Mouse (Mus musculus): Measurements from ENCODE around the gene Pkd1l1. TPM values are rescaled to one million over a fixed set of nuclear protein-coding genes. Genes with fewer than 3 reads are reported as not detected.

Gene Pkd1l1
- polyA plus RNA-seq, 2 experiments, result 0.04 to 0.11 TPM

- H3K27ac ChIP-seq (replicated peaks; ENCODE audit: low read depth, low read length), result no peak overlapping the region
- no peak overlapping the region for H3K4me3 ChIP-seq (replicated peaks; ENCODE audit: low read length)
- no peak for TF ChIP-seq POLR2A (IDR thresholded peaks at IDR 0.05; ENCODE audit: borderline replicate concordance, extremely low read depth, insufficient read depth, insufficient read length)
- H3K9me3 ChIP-seq (ENCODE audit: control insufficient read depth, low read length), result no peaks in the 10 kb centered on the region
- DNase-seq (ENCODE audit: low spot score) (no peak), ATAC-seq (ENCODE audit: low FRiP score, low read depth) (no peak)
- H3K4me2 ChIP-seq (replicated peaks; ENCODE audit: low read depth, low read length, severe bottlenecking), result no peak overlapping the region
- H3K36me3 ChIP-seq (ENCODE audit: control insufficient read depth, insufficient read depth, low read length), result no peaks in the 10 kb centered on the region
- no peaks in the 10 kb centered on the region for H3K4me1 ChIP-seq (ENCODE audit: control insufficient read depth, insufficient read depth, low read length)
- H3K9ac ChIP-seq (ENCODE audit: low read depth, low read length, severe bottlenecking), result no peak overlapping the region
- H3K27me3 ChIP-seq (ENCODE audit: control insufficient read depth, insufficient read depth, low read length), result no peaks in the 10 kb centered on the region
These were observed 125.0 kb downstream of the Pkd1l1 start for GRCm38 (mm10) chr11:8848049-8848448.

- Histone ChIP-seq H3K9me3 (ENCODE audit: control insufficient read depth, low read length) (no peaks in the 10 kb centered on the region), H3K4me2 (replicated peaks; ENCODE audit: low read depth, low read length, severe bottlenecking) (no peak overlapping the region), H3K27me3 (ENCODE audit: control insufficient read depth, insufficient read depth, low read length) (no peaks in the 10 kb centered on the region), H3K4me3 (replicated peaks; ENCODE audit: low read length) (no peak overlapping the region), H3K27ac (replicated peaks; ENCODE audit: low read depth, low read length) (no peak overlapping the region), H3K36me3 (ENCODE audit: control insufficient read depth, insufficient read depth, low read length) (no peaks in the 10 kb centered on the region), H3K9ac (ENCODE audit: low read depth, low read length, severe bottlenecking) (no peak overlapping the region), H3K4me1 (ENCODE audit: control insufficient read depth, insufficient read depth, low read length) (no peaks in the 10 kb centered on the region)
- no peak for TF ChIP-seq POLR2A (IDR thresholded peaks at IDR 0.05; ENCODE audit: borderline replicate concordance, extremely low read depth, insufficient read depth, insufficient read length)
- WGBS, result 94% methylated on average over 2 of the region's 2 CpGs
- no peak for ATAC-seq (ENCODE audit: low FRiP score, low read depth)
- DNase-seq (ENCODE audit: low spot score), result no peak
These were observed 125.4 kb downstream of the Pkd1l1 start for GRCm38 (mm10) chr11:8847627-8848026.

GRCm38 (mm10) chr11:8836176-8836575, 136.9 kb downstream of the Pkd1l1 start:
- Histone ChIP-seq H3K36me3 (ENCODE audit: control insufficient read depth, insufficient read depth, low read length) (no peaks in the 10 kb centered on the region), H3K4me1 (ENCODE audit: control insufficient read depth, insufficient read depth, low read length) (no peaks in the 10 kb centered on the region), H3K4me2 (replicated peaks; ENCODE audit: low read depth, low read length, severe bottlenecking) (no peak overlapping the region), H3K9ac (ENCODE audit: low read depth, low read length, severe bottlenecking) (no peak overlapping the region), H3K9me3 (ENCODE audit: control insufficient read depth, low read length) (0 out of 2 replicates have a peak, but pooled peaks cover 8% of the 10 kb centered on the region), H3K27ac (replicated peaks; ENCODE audit: low read depth, low read length) (no peak overlapping the region), H3K27me3 (ENCODE audit: control insufficient read depth, insufficient read depth, low read length) (no peaks in the 10 kb centered on the region), H3K4me3 (replicated peaks; ENCODE audit: low read length) (no peak overlapping the region)
- TF ChIP-seq POLR2A (IDR thresholded peaks at IDR 0.05; ENCODE audit: borderline replicate concordance, extremely low read depth, insufficient read depth, insufficient read length), result no peak
- DNase-seq (ENCODE audit: low spot score) (no peak), ATAC-seq (ENCODE audit: low FRiP score, low read depth) (no peak)
- 90% methylated on average over 6 of the region's 6 CpGs for WGBS

- ATAC-seq (ENCODE audit: low FRiP score, low read depth) (no peak), DNase-seq (ENCODE audit: low spot score) (no peak)
- Histone ChIP-seq H3K9ac (ENCODE audit: low read depth, low read length, severe bottlenecking) (no peak overlapping the region), H3K4me3 (replicated peaks; ENCODE audit: low read length) (no peak overlapping the region), H3K4me2 (replicated peaks; ENCODE audit: low read depth, low read length, severe bottlenecking) (no peak overlapping the region), H3K27me3 (ENCODE audit: control insufficient read depth, insufficient read depth, low read length) (no peaks in the 10 kb centered on the region), H3K36me3 (ENCODE audit: control insufficient read depth, insufficient read depth, low read length) (no peaks in the 10 kb centered on the region), H3K9me3 (ENCODE audit: control insufficient read depth, low read length) (0 out of 2 replicates have a peak, but pooled peaks cover 8% of the 10 kb centered on the region), H3K27ac (replicated peaks; ENCODE audit: low read depth, low read length) (no peak overlapping the region), H3K4me1 (ENCODE audit: control insufficient read depth, insufficient read depth, low read length) (peaks cover 2% of the 10 kb centered on the region; the same call in 1 of the 2 replicates)
- no peak for TF ChIP-seq POLR2A (IDR thresholded peaks at IDR 0.05; ENCODE audit: borderline replicate concordance, extremely low read depth, insufficient read depth, insufficient read length)
- 88% methylated on average over 4 of the region's 4 CpGs for WGBS
These were observed 138.9 kb downstream of the Pkd1l1 start for GRCm38 (mm10) chr11:8834121-8834520.

GRCm38 (mm10) chr11:8830551-8830950, 142.5 kb downstream of the Pkd1l1 start:
- Histone ChIP-seq H3K9me3 (ENCODE audit: control insufficient read depth, low read length) (no peaks in the 10 kb centered on the region), H3K9ac (ENCODE audit: low read depth, low read length, severe bottlenecking) (no peak overlapping the region), H3K4me3 (replicated peaks; ENCODE audit: low read length) (no peak overlapping the region), H3K27me3 (ENCODE audit: control insufficient read depth, insufficient read depth, low read length) (no peaks in the 10 kb centered on the region), H3K4me2 (replicated peaks; ENCODE audit: low read depth, low read length, severe bottlenecking) (no peak overlapping the region), H3K4me1 (ENCODE audit: control insufficient read depth, insufficient read depth, low read length) (peaks cover 9% of the 10 kb centered on the region; the same call in 1 of the 2 replicates), H3K27ac (replicated peaks; ENCODE audit: low read depth, low read length) (no peak overlapping the region), H3K36me3 (ENCODE audit: control insufficient read depth, insufficient read depth, low read length) (no peaks in the 10 kb centered on the region)
- no peak for ATAC-seq (ENCODE audit: low FRiP score, low read depth)
- 58% methylated on average over 4 of the region's 4 CpGs for WGBS
- no peak for DNase-seq (ENCODE audit: low spot score)
- no peak for TF ChIP-seq POLR2A (IDR thresholded peaks at IDR 0.05; ENCODE audit: borderline replicate concordance, extremely low read depth, insufficient read depth, insufficient read length)

- WGBS, result 95% methylated on average over 3 of the region's 3 CpGs
- Histone ChIP-seq H3K4me1 (ENCODE audit: control insufficient read depth, insufficient read depth, low read length) (peaks cover 9% of the 10 kb centered on the region; the same call in 1 of the 2 replicates), H3K9me3 (ENCODE audit: control insufficient read depth, low read length) (no peaks in the 10 kb centered on the region), H3K4me2 (replicated peaks; ENCODE audit: low read depth, low read length, severe bottlenecking) (no peak overlapping the region), H3K4me3 (replicated peaks; ENCODE audit: low read length) (no peak overlapping the region), H3K27me3 (ENCODE audit: control insufficient read depth, insufficient read depth, low read length) (no peaks in the 10 kb centered on the region), H3K27ac (replicated peaks; ENCODE audit: low read depth, low read length) (no peak overlapping the region), H3K9ac (ENCODE audit: low read depth, low read length, severe bottlenecking) (no peak overlapping the region), H3K36me3 (ENCODE audit: control insufficient read depth, insufficient read depth, low read length) (no peaks in the 10 kb centered on the region)
- ATAC-seq (ENCODE audit: low FRiP score, low read depth) (no peak), DNase-seq (ENCODE audit: low spot score) (no peak)
- no peak for TF ChIP-seq POLR2A (IDR thresholded peaks at IDR 0.05; ENCODE audit: borderline replicate concordance, extremely low read depth, insufficient read depth, insufficient read length)
These were observed 143.5 kb downstream of the Pkd1l1 start for GRCm38 (mm10) chr11:8829561-8829960.

Measured in limb, embryonic 14.5 days (tissue).